Mouse (Mus musculus) frontal cortex, postnatal 14 days (tissue): ENCODE data around the gene 4933406M09Rik.
A peak's percentile ranks its signal among the peaks of the same experiment; 100 is the strongest.

ENCODE experiments used
- DNase-seq, 2 experiments: peaks; one replicate each; pipeline ENCODE4 v3.0.0; 2022; ENCODE audit warnings: low spot score in 2 of 2

The 4933406M09Rik gene

DNA sequence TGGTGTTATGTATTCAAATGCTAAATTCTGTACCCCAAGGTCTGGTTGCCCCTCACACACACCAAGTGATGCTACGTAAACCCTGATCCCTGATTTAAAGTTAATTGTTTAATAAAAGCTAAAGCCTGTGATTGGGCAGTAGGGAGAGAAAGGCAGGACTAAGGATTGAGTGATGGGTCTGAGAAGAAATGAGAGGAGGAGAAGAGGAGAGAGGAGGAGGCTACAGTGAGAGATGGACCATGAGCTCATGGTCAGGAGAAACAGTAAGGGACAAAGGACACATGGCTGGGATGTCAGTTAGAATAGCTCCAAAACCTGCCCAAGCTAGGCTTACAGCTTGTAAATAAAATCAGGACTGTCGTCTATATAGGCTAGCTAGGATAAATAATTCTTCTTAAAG, 4.7 kb upstream of the 4933406M09Rik start:
- no peak for DNase-seq

DNA sequence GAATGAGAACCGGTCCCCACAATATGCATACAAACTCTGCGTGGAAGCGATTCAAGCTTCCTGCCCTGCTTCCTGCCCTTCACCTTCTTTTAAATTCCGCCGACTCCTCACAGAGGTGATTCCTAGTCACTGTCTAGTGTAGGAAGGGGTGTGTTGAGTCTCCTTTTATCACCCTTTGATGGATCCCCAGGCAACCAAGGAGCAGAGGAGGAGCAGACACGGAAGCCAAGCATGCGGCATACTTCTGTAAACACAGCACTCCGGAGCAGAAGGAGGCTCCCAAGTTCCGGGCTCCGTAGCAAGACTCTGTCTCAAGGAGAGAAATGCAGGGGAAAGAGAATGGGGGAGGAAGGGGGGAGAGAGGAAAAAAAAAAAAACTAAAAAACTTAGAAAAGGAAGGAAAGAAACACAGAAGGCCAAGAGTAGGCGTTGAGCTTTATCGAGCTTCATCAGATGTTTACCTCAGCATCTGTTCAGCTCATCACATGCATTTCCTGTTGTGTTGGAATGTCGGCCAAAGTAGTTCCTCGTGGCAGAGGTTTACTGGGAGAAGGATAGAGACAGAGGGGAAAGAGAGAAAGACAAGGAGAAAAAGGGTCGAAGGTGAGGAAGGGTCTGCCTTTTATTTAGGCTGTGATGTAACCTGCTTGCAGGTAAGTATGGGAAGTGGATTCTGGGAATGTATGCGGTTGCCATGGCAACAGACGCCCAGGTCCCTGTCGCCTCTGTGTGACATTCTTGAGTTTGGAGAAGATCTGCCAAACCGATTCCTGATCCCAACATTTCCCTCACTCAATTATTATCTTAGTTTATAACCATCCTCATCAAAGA, 3.7 kb upstream of the 4933406M09Rik start:
- DNase-seq = no peak

DNA sequence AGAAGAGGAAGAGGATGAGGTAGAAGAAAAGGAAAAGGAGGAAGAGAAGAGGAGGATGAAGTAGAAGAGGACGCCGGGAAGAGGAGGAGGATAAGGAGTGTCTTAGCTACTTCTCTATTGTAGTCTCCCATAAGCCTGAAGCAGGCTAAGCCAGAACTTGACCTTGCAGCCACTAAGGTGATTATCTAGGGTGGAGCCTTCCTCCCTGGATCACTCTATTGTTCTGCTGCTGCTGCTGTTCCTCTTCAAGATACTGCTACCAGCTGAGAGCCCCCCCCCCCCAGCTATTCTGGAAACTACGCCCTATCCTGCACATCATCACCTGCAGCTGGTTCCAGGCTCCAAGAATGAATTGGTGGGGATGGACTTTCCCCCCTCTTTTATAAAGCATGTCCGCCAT, 1.2 kb upstream of the 4933406M09Rik start:
- DNase-seq = no peak

DNA sequence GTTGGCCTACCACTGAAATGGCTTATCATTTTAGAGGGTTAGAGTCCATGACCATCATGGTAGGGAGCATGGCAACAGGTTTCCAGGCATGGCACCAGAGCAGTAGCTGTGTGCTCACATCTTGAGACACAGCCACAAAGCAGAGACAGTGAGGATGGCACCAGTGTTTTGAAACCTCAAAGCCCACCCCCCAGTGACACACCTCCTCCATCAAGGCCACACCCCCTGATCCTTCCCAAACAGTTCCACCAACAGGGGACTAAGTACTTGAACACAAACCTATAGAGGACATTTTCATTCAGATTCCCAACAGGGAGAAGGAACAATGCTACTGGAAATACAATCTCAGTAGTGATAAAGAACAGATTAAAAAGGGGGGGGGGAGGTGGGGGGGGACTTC, 564 bp upstream of the 4933406M09Rik start:
- DNase-seq = no peak

DNA sequence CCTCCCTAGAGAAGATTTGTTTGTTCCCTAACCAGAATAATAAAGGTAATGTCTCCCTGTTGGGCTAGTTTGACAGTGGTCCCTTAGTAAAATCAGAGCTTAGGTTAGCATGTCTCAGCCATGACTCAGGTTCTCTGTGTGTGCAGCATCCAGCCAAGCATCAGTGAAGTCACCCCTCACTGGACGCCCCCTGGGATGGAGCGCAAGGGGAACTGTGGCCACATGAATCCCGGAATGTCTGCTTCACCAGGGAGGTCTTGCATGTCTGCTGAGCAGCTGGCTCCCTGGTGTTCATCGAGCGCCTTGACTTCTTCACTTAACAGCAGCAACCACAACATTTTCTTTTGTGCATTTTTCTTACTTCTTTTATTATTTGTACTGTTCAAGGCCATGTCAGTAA, 8.1 kb downstream of the 4933406M09Rik start:
- no peak for DNase-seq

DNA sequence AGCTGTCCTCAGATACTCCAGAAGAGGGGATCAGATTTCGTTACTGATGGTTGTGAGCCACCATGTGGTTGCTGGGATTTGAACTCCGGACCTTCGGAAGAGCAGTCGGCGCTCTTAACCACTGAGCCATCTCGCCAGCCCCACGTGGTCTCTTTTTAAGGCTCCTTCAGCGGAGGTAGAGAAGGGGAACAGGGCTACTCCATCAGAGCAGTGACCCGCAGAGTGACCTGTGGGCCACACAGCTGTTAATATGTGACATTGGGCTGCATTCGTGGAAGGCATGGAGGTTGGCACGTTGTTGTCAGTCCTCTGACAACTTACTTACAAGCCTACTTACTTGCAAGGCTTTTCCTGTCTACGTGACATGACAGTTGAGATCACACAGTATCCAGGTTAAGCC, 12.5 kb downstream of the 4933406M09Rik start:
- no peak for DNase-seq

DNA sequence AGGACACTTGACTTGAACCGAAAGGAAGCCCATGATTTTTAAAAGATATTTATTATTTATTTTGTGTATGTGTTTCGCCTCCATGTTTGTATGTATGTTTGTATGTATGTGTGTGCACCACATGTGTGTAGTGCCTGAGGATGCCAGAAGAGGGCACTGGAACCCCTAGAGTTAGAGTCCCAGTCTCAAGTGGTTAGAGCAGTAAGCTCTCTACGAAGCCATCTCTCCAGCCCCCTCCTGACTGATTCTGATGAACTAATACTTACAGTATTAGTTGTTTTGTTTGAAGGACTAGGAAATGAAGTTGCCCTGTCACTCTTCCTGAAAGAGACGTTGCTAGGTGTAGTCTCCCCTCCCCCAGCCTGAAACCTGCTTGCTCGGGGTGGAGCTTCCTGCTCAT, 14.0 kb downstream of the 4933406M09Rik start:
- DNase-seq = no peak

DNA sequence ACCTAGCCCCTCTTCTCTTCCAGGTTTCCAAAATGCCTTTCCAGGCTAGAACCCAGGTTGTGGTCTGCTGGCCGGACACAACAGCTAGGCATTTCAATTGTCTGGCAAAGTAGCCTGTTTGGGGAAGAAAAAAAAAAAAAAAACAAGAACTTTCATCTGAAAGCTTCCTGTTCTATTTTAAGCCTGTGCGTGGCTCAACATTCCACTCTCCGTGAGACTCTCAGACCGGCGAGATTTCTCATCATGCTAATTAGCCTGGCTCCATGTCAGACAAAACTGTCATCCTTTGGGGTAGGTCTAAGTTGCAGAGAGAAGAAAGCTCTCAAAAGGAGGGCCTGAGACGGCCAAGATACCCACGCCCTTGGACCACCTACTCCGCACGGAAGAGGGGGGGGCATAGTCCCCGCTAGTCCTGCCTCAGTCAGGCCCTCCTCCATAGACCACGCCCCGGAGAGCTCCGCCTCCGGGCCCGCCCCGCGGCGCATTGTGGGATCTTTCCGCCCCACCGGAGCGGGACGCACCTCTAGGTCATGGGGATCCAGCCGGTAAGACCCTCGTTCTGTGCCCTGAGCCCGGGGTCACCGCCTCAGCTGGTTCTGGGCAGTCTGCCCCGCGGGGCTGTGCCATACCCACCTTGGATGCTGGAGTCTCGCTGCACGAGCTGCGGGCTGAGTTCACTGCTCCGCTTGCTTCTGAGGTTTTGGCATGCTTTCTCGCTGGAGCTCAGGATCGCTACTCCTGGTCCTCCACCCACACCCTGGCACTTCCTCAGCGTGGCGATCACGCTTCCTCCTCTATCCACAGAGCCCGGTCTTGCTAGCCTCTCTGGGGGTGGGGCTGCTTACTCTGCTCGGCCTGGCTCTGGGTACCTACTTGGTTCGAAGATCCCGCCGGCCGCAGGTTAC, 20.0 kb downstream of the 4933406M09Rik start, which contains the start of gene Cyb5r1:
Gene Cyb5r1 (plus strand): TSS at position 51 of the 905 bp plus-strand sequence.
- peak; percentile 23 to 48 for DNase-seq

DNA sequence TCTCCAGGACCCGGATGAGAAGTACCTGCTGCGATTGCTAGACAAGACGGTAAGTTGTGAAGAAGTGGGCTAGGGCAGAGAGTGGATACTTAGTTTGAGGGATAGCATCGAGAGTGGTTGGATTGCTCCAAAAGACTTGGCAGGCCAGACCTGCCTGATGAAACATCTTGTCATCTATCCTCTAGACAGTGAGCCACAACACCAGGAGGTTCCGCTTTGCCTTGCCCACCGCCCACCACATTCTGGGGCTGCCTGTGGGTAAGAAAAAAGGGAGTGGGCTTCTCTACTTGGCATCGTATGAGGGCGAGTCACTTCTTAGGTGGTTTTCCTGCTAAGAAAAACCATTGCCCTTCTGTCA, 20.7 kb downstream of the 4933406M09Rik start:
- no peak for DNase-seq

DNA sequence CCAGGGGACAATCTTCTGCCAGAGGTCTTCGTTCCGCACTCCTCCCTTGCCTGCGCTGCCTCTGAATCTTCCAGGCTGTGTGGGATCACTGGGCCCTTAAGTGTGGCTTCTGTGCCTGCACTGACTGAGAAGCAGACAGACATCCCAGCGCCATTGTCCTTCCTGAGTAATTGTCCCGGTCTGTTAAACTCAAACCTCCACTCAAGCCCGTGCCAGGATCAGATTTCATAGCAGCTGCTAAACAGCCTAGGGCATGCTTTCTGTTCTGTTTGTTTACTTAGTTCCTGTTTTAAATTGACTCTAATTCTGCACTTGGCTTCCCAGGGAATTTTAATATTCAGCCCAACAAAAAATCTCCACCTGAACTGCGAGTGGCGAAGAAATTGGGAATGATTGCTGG, 22.3 kb downstream of the 4933406M09Rik start:
- no peak for DNase-seq

DNA sequence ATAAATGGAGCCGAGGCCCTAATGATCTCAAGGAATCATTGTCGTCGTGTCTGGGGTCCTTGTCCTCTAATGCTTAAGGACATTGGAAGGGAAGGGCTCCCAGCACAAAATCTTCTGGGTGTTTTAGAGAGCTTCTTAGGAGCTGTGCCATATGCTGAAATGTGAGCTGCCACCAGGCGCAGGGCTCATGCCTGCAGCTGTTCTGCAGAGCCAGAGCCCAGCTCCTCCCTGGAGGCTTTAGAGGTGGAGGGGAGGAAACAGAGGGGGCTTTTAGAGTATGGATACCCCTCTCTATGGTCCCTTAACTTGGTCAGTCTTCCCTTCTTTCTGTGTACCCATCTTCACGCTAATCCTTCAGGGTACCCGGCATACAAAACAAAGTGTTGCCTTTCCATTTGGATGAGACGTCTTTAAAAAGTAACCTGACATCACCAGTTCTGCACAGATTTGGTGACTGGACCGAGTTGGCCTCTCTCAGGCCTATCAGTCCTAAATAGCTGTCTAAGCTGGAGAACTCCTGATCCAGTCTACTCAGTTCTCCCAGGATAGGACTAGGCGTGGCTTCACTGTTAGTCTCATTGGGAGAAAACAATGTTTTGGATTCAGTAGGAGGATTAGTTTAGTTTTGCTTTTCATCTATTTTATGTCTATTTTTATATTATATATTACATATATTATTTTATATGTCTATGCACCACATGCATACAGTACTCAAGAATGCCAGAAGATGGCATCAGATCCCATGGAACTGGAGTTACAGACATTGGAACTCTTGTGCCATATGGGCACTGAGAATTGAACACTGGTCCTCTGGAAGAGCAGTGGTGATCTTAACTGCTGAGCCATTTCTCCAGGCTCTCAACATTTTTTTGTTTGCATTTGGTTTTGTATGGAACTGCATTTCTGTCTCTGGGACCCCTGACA, 26.2 kb downstream of the 4933406M09Rik start:
- no peak for DNase-seq

DNA sequence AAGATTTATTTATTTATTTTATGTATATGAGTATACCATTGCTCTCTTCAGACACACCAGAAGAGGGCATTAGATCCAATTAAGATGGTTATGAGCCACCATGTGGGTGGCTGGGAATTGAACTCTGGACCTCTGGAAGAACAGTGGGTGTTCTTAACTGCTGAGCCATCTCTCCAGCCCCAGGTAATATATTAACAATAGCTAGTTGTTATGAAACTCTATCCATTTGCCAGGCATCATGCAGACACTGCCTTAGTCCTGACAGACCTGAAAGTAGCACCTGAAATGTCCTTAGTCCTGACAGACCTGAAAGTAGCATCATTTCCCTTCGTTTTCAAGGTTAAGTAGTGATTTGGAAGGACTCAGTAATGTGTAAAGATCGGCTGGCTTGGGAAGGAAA, 28.3 kb downstream of the 4933406M09Rik start:
- no peak for DNase-seq

DNA sequence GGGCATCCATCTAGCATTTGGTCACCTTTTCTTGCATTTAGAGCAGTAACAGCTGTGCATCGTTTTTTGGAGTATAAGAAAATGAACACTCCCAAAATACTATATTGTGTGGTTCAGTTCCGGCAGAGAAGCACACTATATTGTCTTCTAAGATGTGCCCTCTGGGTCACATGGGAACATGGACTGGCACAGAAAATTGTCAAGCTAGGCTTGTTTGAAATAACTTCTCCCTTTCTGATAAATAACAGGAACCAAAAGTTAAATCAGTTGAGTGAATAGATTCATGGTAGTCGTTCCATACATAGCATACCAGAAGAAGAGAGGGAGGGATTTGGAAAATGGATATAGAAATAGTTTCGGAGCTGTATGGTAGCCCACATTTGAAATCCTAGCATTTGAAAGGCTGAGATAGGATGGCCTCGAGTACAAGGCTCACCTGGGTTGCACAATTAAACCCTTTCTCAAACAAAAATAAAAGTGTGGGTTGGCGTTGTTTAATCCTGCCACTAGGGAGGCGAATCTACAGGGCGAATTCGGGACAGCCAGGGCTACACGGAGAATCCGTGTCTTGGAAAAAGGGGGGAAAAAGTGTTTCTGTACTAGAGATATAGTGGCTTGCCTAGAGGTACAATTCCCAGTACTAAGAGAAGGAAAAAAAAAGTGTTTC, 28.9 kb downstream of the 4933406M09Rik start:
- no peak for DNase-seq

DNA sequence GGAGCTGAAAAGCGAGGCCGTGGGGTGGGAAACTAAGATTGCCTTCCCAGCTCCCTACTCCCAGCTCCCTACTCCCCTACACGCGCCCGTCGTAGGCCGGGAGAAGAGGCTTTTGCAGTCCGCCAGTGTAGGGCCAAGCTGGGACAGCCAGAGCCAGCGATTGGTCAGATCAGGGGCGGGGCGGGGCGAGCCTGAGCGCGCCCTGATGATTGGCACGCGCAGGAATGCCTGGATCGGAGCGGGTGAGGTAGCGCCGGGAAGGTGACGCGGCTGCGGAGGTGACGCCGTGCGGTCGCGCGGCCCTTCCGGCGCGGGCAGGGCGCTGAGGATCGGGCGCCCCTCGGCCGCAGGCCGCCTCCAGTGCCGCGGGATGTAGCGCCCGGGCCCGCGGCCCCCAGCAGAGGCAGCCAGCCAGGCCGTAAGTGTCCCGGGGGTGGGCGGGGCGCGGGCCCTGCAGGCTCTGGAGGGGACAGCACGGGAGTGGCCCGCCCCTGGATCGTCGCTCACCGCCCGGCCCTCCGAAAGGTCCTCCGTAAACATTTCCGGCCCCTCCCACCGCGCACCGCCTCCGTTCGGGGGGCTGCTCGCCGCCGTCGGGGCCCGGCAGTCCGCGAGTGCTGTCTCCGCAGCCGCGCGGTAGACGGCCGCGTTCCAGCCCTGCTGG, 29.6 kb downstream of the 4933406M09Rik start, which contains the start of gene Adipor1:
Gene Adipor1 (plus strand): TSS at position 211 of the 664 bp plus-strand sequence.
- DNase-seq = peak; percentile 94 to 97

DNA sequence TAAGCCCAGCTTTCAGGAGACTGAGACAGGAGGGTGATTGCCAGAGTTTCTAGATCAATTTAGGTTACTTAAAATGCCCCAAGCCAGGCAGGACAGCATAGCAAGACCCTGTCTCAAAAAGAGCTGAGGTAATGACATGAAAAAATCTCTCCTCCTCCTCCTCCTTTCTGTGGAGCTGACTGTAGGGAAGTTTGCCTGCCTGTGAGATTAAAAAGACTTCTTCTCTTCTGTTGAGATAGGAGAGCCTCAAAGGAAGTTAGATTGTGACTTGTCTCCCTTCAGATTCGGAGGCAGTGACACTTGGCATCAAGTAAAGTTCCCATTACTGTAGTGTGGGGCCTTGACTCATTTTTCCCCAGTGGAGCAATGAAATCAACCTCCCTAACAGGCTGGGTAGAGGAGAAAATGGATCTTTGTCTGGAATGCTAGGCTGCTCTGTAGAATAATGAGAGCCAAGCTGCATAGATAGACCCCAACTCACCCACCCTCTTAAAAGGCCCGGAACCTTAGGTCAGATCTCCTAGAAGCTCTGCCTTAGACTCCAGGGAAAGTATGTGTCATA, 32.8 kb downstream of the 4933406M09Rik start:
- no peak for DNase-seq

DNA sequence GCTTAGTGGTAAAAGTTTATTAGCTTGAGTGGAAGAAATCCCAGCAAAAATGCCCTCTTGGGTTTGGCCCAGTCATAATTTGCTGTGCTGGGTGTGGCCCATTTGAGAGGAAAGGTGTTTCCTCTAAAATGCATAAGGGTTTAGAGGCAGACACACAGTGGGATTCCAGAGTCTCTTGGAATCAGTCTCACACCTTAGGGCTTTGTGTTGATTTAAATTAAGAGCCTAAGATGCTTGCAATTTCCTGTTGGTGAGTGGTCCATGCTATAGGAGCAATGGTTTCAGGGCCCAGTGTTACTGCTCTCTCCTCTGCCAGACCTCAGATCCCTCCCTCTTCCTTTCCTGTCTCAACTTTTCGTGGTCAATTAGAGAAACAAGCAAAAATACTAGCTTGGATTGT, 33.4 kb downstream of the 4933406M09Rik start:
- no peak for DNase-seq

DNA sequence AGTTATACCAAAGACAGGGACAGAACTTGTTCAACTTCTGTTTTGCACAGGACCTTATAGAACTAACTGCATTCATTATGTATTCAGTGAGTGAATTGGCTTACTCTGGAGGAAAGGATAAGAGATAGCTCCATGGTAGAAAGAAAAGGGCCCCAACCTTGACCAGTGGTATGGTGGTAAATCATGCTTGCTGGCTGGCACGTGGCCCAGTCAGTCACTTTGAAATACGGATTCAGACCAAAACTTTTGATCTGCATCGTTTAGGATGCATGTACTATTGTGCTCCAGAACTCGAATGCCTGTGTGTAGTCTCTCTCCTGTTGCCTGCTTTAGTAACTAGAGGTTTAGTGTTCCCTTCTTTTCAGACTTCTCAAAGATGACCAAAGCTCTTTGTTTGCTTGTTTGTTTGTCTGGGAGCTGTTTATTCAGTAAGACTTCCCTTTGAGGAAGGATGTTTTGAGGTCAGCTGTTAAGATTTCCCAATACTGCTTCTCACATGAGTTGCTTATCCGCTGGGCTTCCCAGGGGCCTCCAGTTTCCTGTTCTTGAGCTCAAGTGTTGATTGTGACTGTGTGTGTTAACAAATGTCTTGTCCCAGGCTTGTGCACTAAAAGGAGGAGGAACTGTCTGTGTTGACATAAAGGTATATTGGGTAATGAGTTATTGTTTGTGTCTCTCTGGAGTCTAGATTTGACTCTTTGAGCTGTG, 34.2 kb downstream of the 4933406M09Rik start:
- DNase-seq = no peak

DNA sequence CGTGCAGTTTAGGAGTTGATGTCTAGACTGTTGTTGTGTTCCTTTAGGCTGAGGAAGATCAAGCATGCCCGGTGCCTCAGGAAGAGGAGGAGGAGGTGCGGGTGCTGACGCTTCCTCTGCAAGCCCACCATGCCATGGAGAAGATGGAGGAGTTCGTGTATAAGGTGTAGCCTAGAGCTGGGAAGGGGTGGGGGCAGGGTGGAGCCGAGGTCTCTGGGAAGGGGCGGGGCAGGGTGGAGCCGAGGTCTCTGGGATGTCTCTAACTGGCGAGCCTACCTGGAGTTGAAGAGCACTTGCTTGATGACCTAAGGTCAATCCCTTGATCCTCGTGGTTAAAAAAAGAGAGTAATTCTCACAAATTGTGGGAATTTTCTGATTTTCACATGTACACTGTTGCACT, 38.2 kb downstream of the 4933406M09Rik start:
- DNase-seq = no peak

DNA sequence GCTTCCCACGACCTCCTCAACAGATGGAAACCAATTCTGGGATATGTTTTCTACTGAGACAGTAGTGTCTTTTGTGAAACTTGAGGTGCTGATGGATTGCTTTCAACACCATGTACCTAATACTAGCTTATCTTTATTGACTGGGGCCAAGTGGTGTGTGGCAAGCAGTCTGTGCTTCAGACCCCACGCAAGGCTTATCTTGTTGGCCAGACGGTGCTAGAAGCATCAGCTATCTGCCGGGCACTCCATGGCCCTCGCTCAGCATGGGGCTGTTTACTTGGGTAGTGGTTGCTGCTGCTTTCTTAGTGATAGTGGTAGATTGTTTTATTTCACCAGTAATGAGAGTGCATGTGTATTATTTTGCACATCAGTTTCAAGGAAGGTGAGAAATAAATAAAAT, 40.5 kb downstream of the 4933406M09Rik start:
- no peak for DNase-seq

DNA sequence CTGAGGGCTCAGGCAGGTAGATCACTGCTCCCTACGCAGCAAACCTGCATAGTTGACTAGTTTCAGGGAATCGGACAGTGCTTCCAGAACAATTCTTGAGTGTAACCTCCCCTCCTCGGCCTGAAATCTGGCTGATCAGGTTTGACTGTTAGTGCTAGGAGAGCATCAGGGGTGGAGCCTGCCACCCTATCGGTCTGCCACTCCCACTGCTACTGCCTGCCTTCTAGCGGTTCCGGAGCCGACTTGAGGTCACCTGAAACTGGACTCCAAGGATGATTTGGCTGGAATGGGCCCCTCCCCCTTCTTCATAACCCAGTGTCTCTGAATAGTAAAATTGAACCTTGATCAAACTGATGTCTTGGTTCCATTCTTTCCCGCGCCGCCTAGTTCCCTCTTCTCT, 47.3 kb downstream of the 4933406M09Rik start:
- DNase-seq = no peak
